Mouse (Mus musculus): ENCODE measurements around the gene Olfr902. TPM values are rescaled to one million over a fixed set of nuclear protein-coding genes. Genes with fewer than 3 reads are reported as not detected.

The Olfr902 gene
- polyA plus RNA-seq, 1 experiment from 2014 or later: not detected

DNA sequence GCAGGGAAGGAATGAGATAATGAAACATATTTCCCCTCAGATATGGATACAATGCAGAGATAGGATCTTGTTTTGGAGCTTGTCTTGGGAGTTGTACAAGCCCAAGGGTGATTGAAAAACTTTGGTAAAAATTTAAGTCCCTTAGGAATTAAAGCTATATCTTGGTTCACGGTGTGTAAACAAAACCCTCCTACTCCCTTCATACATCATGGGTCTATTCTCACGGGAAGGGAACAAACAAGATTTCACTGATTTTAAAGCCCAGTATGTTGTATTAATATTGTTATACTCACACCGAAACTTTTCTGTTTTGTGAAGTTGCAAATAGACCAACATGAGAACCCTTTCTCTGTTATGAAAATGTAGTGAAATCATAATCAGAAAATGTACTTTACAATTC, 39.3 kb downstream of the Olfr902 start, which contains the start of gene Olfr906:
Olfr906 (plus strand) TSS at position 301 of the 400 bp plus-strand sequence.
- 94% methylated on average over 3 of the region's 3 CpGs for WGBS
- Histone ChIP-seq H3K27me3 (ENCODE audit: control insufficient read depth, insufficient read depth, low read length) (no peaks in the 10 kb centered on the region), H3K36me3 (ENCODE audit: control insufficient read depth, insufficient read depth, low read length) (no peaks in the 10 kb centered on the region), H3K4me1 (ENCODE audit: control insufficient read depth, insufficient read depth, low read length) (no peaks in the 10 kb centered on the region), H3K4me3 (replicated peaks; ENCODE audit: low read depth, low read length) (no peak within 1 kb of the TSS), H3K27ac (replicated peaks; ENCODE audit: low read depth, low read length) (no peak within 1 kb of the TSS), H3K4me2 (ENCODE audit: low read length) (no peak within 1 kb of the TSS), H3K9ac (replicated peaks; ENCODE audit: low read length) (no peak within 1 kb of the TSS), H3K9me3 (ENCODE audit: control insufficient read depth, low read length) (no peaks in the 10 kb centered on the region)
- no peak for ATAC-seq (ENCODE audit: low FRiP score, low TSS enrichment)
- DNase-seq: no peak

GRCm38 (mm10) chr9:38495501-38495900, 48.0 kb downstream of the Olfr902 start, which contains the start of gene Olfr907:
Gene Olfr907 (plus strand): TSS chr9:38495801.
- Histone ChIP-seq H3K36me3 (ENCODE audit: control insufficient read depth, insufficient read depth, low read length) (no peaks in the 10 kb centered on the region), H3K4me1 (ENCODE audit: control insufficient read depth, insufficient read depth, low read length) (no peaks in the 10 kb centered on the region), H3K4me2 (ENCODE audit: low read length) (no peak within 1 kb of the TSS), H3K4me3 (replicated peaks; ENCODE audit: low read depth, low read length) (no peak within 1 kb of the TSS), H3K27ac (replicated peaks; ENCODE audit: low read depth, low read length) (no peak within 1 kb of the TSS), H3K27me3 (ENCODE audit: control insufficient read depth, insufficient read depth, low read length) (no peaks in the 10 kb centered on the region), H3K9ac (replicated peaks; ENCODE audit: low read length) (no peak within 1 kb of the TSS), H3K9me3 (ENCODE audit: control insufficient read depth, low read length) (no peaks in the 10 kb centered on the region)
- ATAC-seq (ENCODE audit: low FRiP score, low TSS enrichment) (no peak), DNase-seq (no peak)
- WGBS: 89% methylated on average over 2 of the region's 2 CpGs

Other genes starting within 250 kb of the Olfr902 start
- not detected in 2 replicates for gene Olfr893, start 239.3 kb upstream of the Olfr902 start, polyA plus RNA-seq (2014; fragmentation: Nextera tagmentation; extraction: Ambion mirVana)
- gene Olfr894, start 229.6 kb upstream of the Olfr902 start, polyA plus RNA-seq (2014; fragmentation: Nextera tagmentation; extraction: Ambion mirVana): not detected in 2 replicates
- not detected in 2 replicates for gene Olfr143, start 194.9 kb upstream of the Olfr902 start, polyA plus RNA-seq (2014; fragmentation: Nextera tagmentation; extraction: Ambion mirVana)
- gene Olfr895, start 179.8 kb upstream of the Olfr902 start, polyA plus RNA-seq (2014; fragmentation: Nextera tagmentation; extraction: Ambion mirVana): not detected in 2 replicates
- not detected in 2 replicates for gene Olfr896-ps1, start 156.5 kb upstream of the Olfr902 start, polyA plus RNA-seq (2014; fragmentation: Nextera tagmentation; extraction: Ambion mirVana)
- gene Olfr25, start 118.6 kb upstream of the Olfr902 start, polyA plus RNA-seq (2014; fragmentation: Nextera tagmentation; extraction: Ambion mirVana): not detected in 2 replicates
- gene Olfr898, start 99.2 kb upstream of the Olfr902 start, polyA plus RNA-seq (2014; fragmentation: Nextera tagmentation; extraction: Ambion mirVana): not detected in 2 replicates
- not detected in 2 replicates for gene Olfr250, start 80.8 kb upstream of the Olfr902 start, polyA plus RNA-seq (2014; fragmentation: Nextera tagmentation; extraction: Ambion mirVana)
- not detected in 2 replicates for gene Olfr251, start 70.6 kb upstream of the Olfr902 start, polyA plus RNA-seq (2014; fragmentation: Nextera tagmentation; extraction: Ambion mirVana)
- not detected in 2 replicates for gene Olfr147, start 46.0 kb upstream of the Olfr902 start, polyA plus RNA-seq (2014; fragmentation: Nextera tagmentation; extraction: Ambion mirVana)
- gene Olfr901, start 18.2 kb upstream of the Olfr902 start, polyA plus RNA-seq (2014; fragmentation: Nextera tagmentation; extraction: Ambion mirVana): not detected in 2 replicates
- not detected in 2 replicates for gene Olfr904, start 15.5 kb downstream of the Olfr902 start, polyA plus RNA-seq (2014; fragmentation: Nextera tagmentation; extraction: Ambion mirVana)
- not detected in 2 replicates for gene Olfr905, start 23.5 kb downstream of the Olfr902 start, polyA plus RNA-seq (2014; fragmentation: Nextera tagmentation; extraction: Ambion mirVana)
- not detected in 2 replicates for gene Olfr906, start 39.4 kb downstream of the Olfr902 start, polyA plus RNA-seq (2014; fragmentation: Nextera tagmentation; extraction: Ambion mirVana)
- not detected in 2 replicates for gene Olfr907, start 48.1 kb downstream of the Olfr902 start, polyA plus RNA-seq (2014; fragmentation: Nextera tagmentation; extraction: Ambion mirVana)
- not detected in 2 replicates for gene Olfr911-ps1, start 73.9 kb downstream of the Olfr902 start, polyA plus RNA-seq (2014; fragmentation: Nextera tagmentation; extraction: Ambion mirVana)
- gene Olfr910, start 90.2 kb downstream of the Olfr902 start, polyA plus RNA-seq (2014; fragmentation: Nextera tagmentation; extraction: Ambion mirVana): not detected in 2 replicates
- not detected in 2 replicates for gene Olfr912, start 132.5 kb downstream of the Olfr902 start, polyA plus RNA-seq (2014; fragmentation: Nextera tagmentation; extraction: Ambion mirVana)
- not detected in 2 replicates for gene Olfr913, start 145.1 kb downstream of the Olfr902 start, polyA plus RNA-seq (2014; fragmentation: Nextera tagmentation; extraction: Ambion mirVana)
- gene Olfr914, start 157.4 kb downstream of the Olfr902 start, polyA plus RNA-seq (2014; fragmentation: Nextera tagmentation; extraction: Ambion mirVana): not detected in 2 replicates
- gene Olfr916, start 212.2 kb downstream of the Olfr902 start, polyA plus RNA-seq (2014; fragmentation: Nextera tagmentation; extraction: Ambion mirVana): not detected in 2 replicates
- gene Olfr917, start 218.2 kb downstream of the Olfr902 start, polyA plus RNA-seq (2014; fragmentation: Nextera tagmentation; extraction: Ambion mirVana): not detected in 2 replicates
- gene Olfr918, start 226.9 kb downstream of the Olfr902 start, polyA plus RNA-seq (2014; fragmentation: Nextera tagmentation; extraction: Ambion mirVana): not detected in 2 replicates